Mouse (Mus musculus) E14TG2a.4 (cell line): Measurements from ENCODE around the gene Aip.

Experiments used
- CTCF ChIP-seq: conservative IDR thresholded peaks from 2 replicates; pipeline ENCODE4 v1.5.1; 2014; ENCODE audit warnings: low read length
- POU5F1 ChIP-seq: IDR thresholded peaks from 2 replicates; pipeline ENCODE4 v1.6.1; 2014; ENCODE audit warnings: low read length, borderline replicate concordance

- no peak for TF ChIP-seq CTCF
- no peak for TF ChIP-seq POU5F1
These were observed 33.4 kb upstream of the Aip start for GRCm38 (mm10) chr19:4159049-4159448.
